Mouse (Mus musculus) midbrain, embryonic 13.5 days (tissue): ENCODE results near the gene Cox8b. TPM values are rescaled to one million over a fixed set of nuclear protein-coding genes. Genes with fewer than 3 reads are reported as not detected.
A peak's percentile ranks its signal among the peaks of the same experiment; 100 is the strongest.

Experiments used
- ATAC-seq: fragments of 200-750 bp; cut with Nextera tagmentation; 2 replicates; pipeline ENCODE4 v1.8.0; 2017; ENCODE audit warnings: mild to moderate bottlenecking, moderate TSS enrichment, moderate library complexity
- H3K27ac ChIP-seq: fragments of 300-500 bp; sonication (generic); 2 replicates; pipeline ENCODE4 v1.5.1; 2015; ENCODE audit warnings: inconsistent platforms, mild to moderate bottlenecking, moderate library complexity
- H3K27me3 ChIP-seq: fragments of 300-500 bp; sonication (generic); 2 replicates; pipeline ENCODE4 v1.6.1; 2015; ENCODE audit warnings: mild to moderate bottlenecking, inconsistent platforms
- H3K36me3 ChIP-seq: fragments of 300-500 bp; sonication (generic); 2 replicates; pipeline ENCODE4 v1.6.1; 2015; ENCODE audit warnings: mild to moderate bottlenecking, inconsistent platforms
- H3K4me1 ChIP-seq: fragments of 300-500 bp; sonication (generic); replicated peaks from 2 replicates; pipeline ENCODE4 v1.6.1; 2015; ENCODE audit warnings: inconsistent platforms
- H3K4me2 ChIP-seq: fragments of 300-500 bp; sonication (generic); replicated peaks from 2 replicates; pipeline ENCODE4 v1.6.1; 2015; ENCODE audit warnings: moderate library complexity, mild to moderate bottlenecking, inconsistent platforms
- H3K4me3 ChIP-seq: fragments of 300-500 bp; sonication (generic); replicated peaks from 2 replicates; pipeline ENCODE4 v1.5.1; 2015; ENCODE audit warnings: mild to moderate bottlenecking, inconsistent platforms
- H3K9ac ChIP-seq: fragments of 300-500 bp; sonication (generic); replicated peaks from 2 replicates; pipeline ENCODE4 v1.6.1; 2015; ENCODE audit warnings: mild to moderate bottlenecking, inconsistent platforms
- H3K9me3 ChIP-seq: fragments of 300-500 bp; sonication (generic); 2 replicates; pipeline ENCODE4 v1.6.1; 2016; ENCODE audit warnings: mild to moderate bottlenecking, inconsistent platforms
- WGBS: fragments of 180-500 bp; shearing (Covaris S2); methylation state at CpG from one replicate; pipeline ENCODE4 v1.1.7; 2015; 5-methylcytosine and 5-hydroxymethylcytosine counted together
- polyA plus RNA-seq: library from polyadenylated mRNA; unstranded; fragments of >200 nt; fragmentation: Nextera tagmentation; extraction: Ambion mirVana; gene quantifications from 2 replicates; pipeline ENCODE4 v1.2.1, GENCODE M21; 2015

The Cox8b gene
- polyA plus RNA-seq, 1 experiment from 2014 or later: not detected

GRCm38 (mm10) chr7:140857550-140858505, 42.4 kb downstream of the Cox8b start, which contains the start of gene Bet1l:
Bet1l (minus strand) TSS chr7:140857577.
- peak within 1 kb of the TSS; percentile 94 for H3K9ac ChIP-seq
- peaks cover 61% of the 10 kb centered on the region for H3K36me3 ChIP-seq
- H3K4me2 ChIP-seq: peak within 1 kb of the TSS; percentile 94
- peak; percentile 57 for ATAC-seq
- H3K27ac ChIP-seq: peak within 1 kb of the TSS; percentile 90
- no peaks in the 10 kb centered on the region for H3K27me3 ChIP-seq
- H3K4me3 ChIP-seq: peak within 1 kb of the TSS; percentile 88
- no peaks in the 10 kb centered on the region for H3K9me3 ChIP-seq
- 40% methylated on average over 40 of the region's 40 CpGs for whole genome bisulfite sequencing
- peaks cover 40% of the 10 kb centered on the region for H3K4me1 ChIP-seq

DNA sequence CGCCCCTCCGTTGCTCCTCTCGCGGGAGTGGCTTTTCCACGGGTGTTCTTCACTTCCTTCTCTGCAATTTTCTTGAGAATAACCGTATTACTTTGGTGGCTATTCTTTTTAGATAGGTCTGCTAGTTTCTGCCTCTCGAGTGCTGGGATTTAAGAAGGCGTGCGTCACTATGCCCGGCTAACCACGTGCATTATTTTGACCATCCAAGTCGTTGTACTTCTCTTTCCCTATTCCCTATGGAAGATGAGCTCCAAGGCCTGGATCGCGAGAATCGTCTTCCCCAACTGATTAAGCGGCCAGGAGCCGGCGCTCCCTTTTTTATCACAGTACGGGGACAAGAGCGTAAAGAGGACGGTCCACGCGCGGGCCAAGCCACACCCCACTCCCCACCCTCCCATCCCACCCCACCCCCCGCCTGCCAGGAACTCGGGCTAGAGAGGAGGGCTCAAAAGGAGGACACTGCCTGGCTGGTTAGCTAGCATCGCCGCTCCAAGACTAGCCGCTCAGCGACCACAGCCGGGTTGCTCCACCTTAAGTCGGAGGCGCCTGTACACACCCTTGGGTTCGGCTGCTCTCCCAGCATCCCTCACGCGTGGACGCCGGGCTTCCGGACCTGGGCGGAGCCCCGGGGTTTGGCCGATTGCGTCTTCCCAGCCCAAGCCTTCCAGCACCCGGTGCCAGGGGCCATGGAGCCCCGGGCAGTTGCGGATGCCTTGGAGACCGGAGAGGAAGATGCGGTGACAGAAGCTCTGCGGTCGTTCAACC, 43.3 kb downstream of the Cox8b start, which contains the start of gene Ric8a:
Gene Ric8a, plus strand, starts transcription at position 173 of the 765 bp plus-strand sequence.
- Histone ChIP-seq H3K27me3 (no peaks in the 10 kb centered on the region), H3K9ac (peak within 1 kb of the TSS; percentile 94), H3K9me3 (no peaks in the 10 kb centered on the region), H3K27ac (peak within 1 kb of the TSS; percentile 90), H3K36me3 (peaks cover 61% of the 10 kb centered on the region), H3K4me3 (peak within 1 kb of the TSS; percentile 88), H3K4me1 (peaks cover 40% of the 10 kb centered on the region), H3K4me2 (peak within 1 kb of the TSS; percentile 94)
- ATAC-seq: peak; percentile 85
- under 1% methylated on average over 50 of the region's 50 CpGs for WGBS

DNA sequence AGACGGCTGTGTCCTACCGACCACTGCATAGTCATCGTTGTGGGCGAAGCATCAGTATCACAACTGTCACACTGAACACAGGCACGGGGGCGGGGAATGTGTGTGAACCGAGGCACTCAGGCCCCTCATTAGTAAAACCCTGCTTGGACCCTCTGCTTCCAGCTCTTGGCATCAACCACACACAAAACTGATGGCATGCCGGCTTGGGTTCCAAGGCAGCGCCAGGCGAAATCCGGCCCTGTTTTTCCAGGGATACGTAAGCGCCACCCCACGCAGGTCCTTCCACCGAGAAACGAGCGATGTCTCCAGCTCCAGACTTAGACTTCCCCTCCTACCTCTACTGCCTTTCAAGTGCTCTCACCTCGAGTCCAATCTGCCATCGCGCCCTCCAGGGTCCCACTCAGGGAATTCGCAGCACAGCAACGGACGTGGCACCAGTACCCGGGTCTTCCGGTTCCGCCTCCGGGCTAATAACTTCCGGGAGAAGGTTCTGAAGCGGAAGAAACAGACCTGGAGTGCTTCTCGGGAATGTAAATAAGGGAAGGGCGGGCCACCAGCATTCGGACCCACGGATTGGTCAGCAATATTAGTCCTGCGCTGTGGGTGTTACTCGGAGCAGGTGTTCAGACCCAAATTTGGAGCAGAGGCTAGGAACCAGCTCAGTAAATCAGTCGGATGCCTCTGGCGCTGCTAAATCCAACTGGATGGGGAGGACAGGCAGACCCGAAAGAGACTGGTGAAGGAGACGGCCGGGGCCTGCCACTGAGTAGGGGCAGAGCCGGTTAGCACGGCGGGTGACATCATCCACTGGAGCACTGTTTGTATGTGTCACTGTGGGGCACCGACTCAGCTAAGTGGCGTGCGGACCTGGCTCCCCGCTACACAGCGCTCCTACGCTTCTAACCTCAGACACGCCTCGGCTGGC, 44.1 kb downstream of the Cox8b start, which contains the start of gene Gm45785:
Gene Gm45785, minus strand, starts transcription at position 472 of the 925 bp plus-strand sequence.
- H3K9me3 ChIP-seq: no peaks in the 10 kb centered on the region
- peak within 1 kb of the TSS; percentile 94 for H3K4me2 ChIP-seq
- peak within 1 kb of the TSS; percentile 88 for H3K4me3 ChIP-seq
- peaks cover 40% of the 10 kb centered on the region for H3K4me1 ChIP-seq
- no peaks in the 10 kb centered on the region for H3K27me3 ChIP-seq
- WGBS: 1% methylated on average over 51 of the region's 51 CpGs
- peaks cover 60% of the 10 kb centered on the region for H3K36me3 ChIP-seq
- ATAC-seq: peak; percentile 85
- H3K9ac ChIP-seq: peak within 1 kb of the TSS; percentile 94
- H3K27ac ChIP-seq: peak within 1 kb of the TSS; percentile 90

GRCm38 (mm10) chr7:140855181-140855580, 45.1 kb downstream of the Cox8b start:
- peak overlapping the region; percentile 88 for H3K4me3 ChIP-seq
- 78% methylated on average over 9 of the region's 9 CpGs for WGBS
- no peak overlapping the region for H3K27ac ChIP-seq
- ATAC-seq: no peak
- H3K9me3 ChIP-seq: no peaks in the 10 kb centered on the region
- no peaks in the 10 kb centered on the region for H3K27me3 ChIP-seq
- H3K36me3 ChIP-seq: peaks cover 51% of the 10 kb centered on the region
- peaks cover 38% of the 10 kb centered on the region for H3K4me1 ChIP-seq
- peak overlapping the region; percentile 94 for H3K9ac ChIP-seq
- H3K4me2 ChIP-seq: peak overlapping the region; percentile 94

DNA sequence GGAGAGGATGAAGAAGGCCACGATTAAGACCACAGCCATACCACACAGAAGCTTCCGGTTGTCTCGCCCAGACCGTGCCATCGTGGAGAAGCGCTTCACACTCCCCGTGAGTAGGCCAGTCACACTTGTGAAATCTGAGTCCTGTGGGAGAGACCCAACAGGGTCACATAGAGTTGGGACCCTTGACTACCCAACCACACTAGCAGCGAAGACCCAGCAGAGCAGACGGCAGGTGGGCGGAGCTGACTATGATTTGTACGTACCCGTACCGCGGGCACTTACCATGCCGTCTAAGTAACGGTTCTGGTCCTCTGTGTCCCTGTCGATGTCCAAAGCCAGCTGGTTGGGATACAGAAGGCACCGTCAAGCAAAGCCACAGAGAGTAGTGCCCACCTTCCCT, 45.8 kb downstream of the Cox8b start:
- peaks cover 44% of the 10 kb centered on the region for H3K36me3 ChIP-seq
- peaks cover 31% of the 10 kb centered on the region for H3K4me1 ChIP-seq
- no peak overlapping the region for H3K27ac ChIP-seq
- H3K9me3 ChIP-seq: no peaks in the 10 kb centered on the region
- no peak overlapping the region for H3K4me2 ChIP-seq
- no peaks in the 10 kb centered on the region for H3K27me3 ChIP-seq
- WGBS: 91% methylated on average over 18 of the region's 18 CpGs
- 0 out of 2 replicates have a peak overlapping the region, but pooled peaks have one; percentile 88 for H3K4me3 ChIP-seq
- H3K9ac ChIP-seq: no peak overlapping the region
- ATAC-seq: no peak

- Histone ChIP-seq H3K4me3 (no peak overlapping the region), H3K9me3 (no peaks in the 10 kb centered on the region), H3K36me3 (peaks cover 35% of the 10 kb centered on the region), H3K4me1 (peaks cover 20% of the 10 kb centered on the region), H3K27me3 (no peaks in the 10 kb centered on the region), H3K4me2 (no peak overlapping the region), H3K9ac (no peak overlapping the region), H3K27ac (no peak overlapping the region)
- WGBS: 90% methylated on average over 9 of the region's 9 CpGs
- no peak for ATAC-seq
Observed at GRCm38 (mm10) chr7:140853386-140853785, 46.9 kb downstream of the Cox8b start.

GRCm38 (mm10) chr7:140851916-140852315, 48.3 kb downstream of the Cox8b start:
- WGBS: 98% methylated on average over 4 of the region's 4 CpGs
- Histone ChIP-seq H3K9me3 (no peaks in the 10 kb centered on the region), H3K36me3 (peaks cover 35% of the 10 kb centered on the region), H3K4me2 (no peak overlapping the region), H3K4me1 (peaks cover 12% of the 10 kb centered on the region), H3K27ac (no peak overlapping the region), H3K4me3 (no peak overlapping the region), H3K9ac (no peak overlapping the region), H3K27me3 (peaks cover 4% of the 10 kb centered on the region)
- no peak for ATAC-seq

Other genes with a start within 250 kb of the Cox8b start
- gene Olfr539, start 240.5 kb downstream of the Cox8b start, polyA plus RNA-seq: 0.01 TPM in 1 of 2 replicates, not detected in the other
- not detected in 2 replicates for gene Olfr45, start 218.5 kb downstream of the Cox8b start, polyA plus RNA-seq
- gene Olfr541, start 203.2 kb downstream of the Cox8b start, polyA plus RNA-seq: not detected in 2 replicates
- gene Cyp2e1, start 136.7 kb downstream of the Cox8b start, polyA plus RNA-seq: not detected in 2 replicates
- gene Syce1, start 112.6 kb downstream of the Cox8b start, polyA plus RNA-seq: 0.22 and 0.24 TPM in 2 replicates
- gene Zfp941, start 78.3 kb downstream of the Cox8b start, polyA plus RNA-seq: 20.4 and 24.4 TPM in 2 replicates
- gene Urah, start 65.4 kb downstream of the Cox8b start, polyA plus RNA-seq: not detected in 2 replicates
- not detected in 2 replicates for gene Scgb1c1, start 54.9 kb downstream of the Cox8b start, polyA plus RNA-seq
- 0.13 TPM in 1 of 2 replicates, not detected in the other for gene Odf3, start 52.6 kb downstream of the Cox8b start, polyA plus RNA-seq
- gene Gm45785, start 44.1 kb downstream of the Cox8b start, polyA plus RNA-seq: not detected in 2 replicates
- gene Ric8a, start 43.5 kb downstream of the Cox8b start, polyA plus RNA-seq: 89.3 and 98.1 TPM in 2 replicates
- 37.7 and 38.0 TPM in 2 replicates for gene Bet1l, start 42.9 kb downstream of the Cox8b start, polyA plus RNA-seq
- gene Psmd13, start 18.5 kb downstream of the Cox8b start, polyA plus RNA-seq: 287 and 302 TPM in 2 replicates
- gene Sirt3, start 18.1 kb downstream of the Cox8b start, polyA plus RNA-seq: 40.7 and 42.1 TPM in 2 replicates
- gene Nlrp6, start 20.5 kb upstream of the Cox8b start, polyA plus RNA-seq: 0.17 and 0.18 TPM in 2 replicates
- 8.4 and 8.7 TPM in 2 replicates for gene Pgghg, start 40.9 kb upstream of the Cox8b start, polyA plus RNA-seq
- gene Ifitm5, start 49.8 kb upstream of the Cox8b start, polyA plus RNA-seq: 0.22 and 0.27 TPM in 2 replicates
- gene Gm45717, start 55.5 kb upstream of the Cox8b start, polyA plus RNA-seq: not detected in 2 replicates
- gene Ifitm2, start 55.5 kb upstream of the Cox8b start, polyA plus RNA-seq: 125 and 144 TPM in 2 replicates
- gene Ifitm1, start 66.8 kb upstream of the Cox8b start, polyA plus RNA-seq: 10.2 and 10.3 TPM in 2 replicates
- gene Ifitm3, start 110.3 kb upstream of the Cox8b start, polyA plus RNA-seq: 22.6 and 26.2 TPM in 2 replicates
- 0.51 and 0.54 TPM in 2 replicates for gene Ifitm6, start 117.5 kb upstream of the Cox8b start, polyA plus RNA-seq
- not detected in 2 replicates for gene Gm17387, start 128.7 kb upstream of the Cox8b start, polyA plus RNA-seq
- 44.1 and 48.3 TPM in 2 replicates for gene B4galnt4, start 160.7 kb upstream of the Cox8b start, polyA plus RNA-seq
- gene Pkp3, start 177.8 kb upstream of the Cox8b start, polyA plus RNA-seq: 0.14 and 0.15 TPM in 2 replicates
- gene Sigirr, start 200.1 kb upstream of the Cox8b start, polyA plus RNA-seq: 1.8 and 2.6 TPM in 2 replicates
- 0.07 and 0.35 TPM in 2 replicates for gene Ano9, start 217.4 kb upstream of the Cox8b start, polyA plus RNA-seq
- gene Ptdss2, start 221.9 kb upstream of the Cox8b start, polyA plus RNA-seq: 77.4 TPM in 2 replicates